Mouse (Mus musculus): ENCODE measurements around the gene Fyn. TPM values are rescaled to one million over a fixed set of nuclear protein-coding genes. Genes with fewer than 3 reads are reported as not detected.

The Fyn gene
- polyA plus RNA-seq, 1 experiment, result 21.0 TPM

- TF ChIP-seq GATA1 (IDR thresholded peaks at IDR 0.05; ENCODE audit: low read length), result no peak
Observed at GRCm38 (mm10) chr10:39487740-39488415, 119.2 kb downstream of the Fyn start.

- no peak for TF ChIP-seq GATA1 (IDR thresholded peaks at IDR 0.05; ENCODE audit: low read length)
Observed at GRCm38 (mm10) chr10:39488542-39488941, 119.9 kb downstream of the Fyn start.

- TF ChIP-seq GATA1 (IDR thresholded peaks at IDR 0.05; ENCODE audit: low read length), result no peak
Observed at GRCm38 (mm10) chr10:39488956-39489355, 120.3 kb downstream of the Fyn start.

GRCm38 (mm10) chr10:39490349-39491121 lies 121.9 kb downstream of the Fyn start:
- TF ChIP-seq GATA1 (IDR thresholded peaks at IDR 0.05; ENCODE audit: low read length), result no peak

GRCm38 (mm10) chr10:39492146-39492545 lies 123.5 kb downstream of the Fyn start:
- no peak for TF ChIP-seq GATA1 (IDR thresholded peaks at IDR 0.05; ENCODE audit: low read length)

GRCm38 (mm10) chr10:39493007-39493406 lies 124.4 kb downstream of the Fyn start:
- TF ChIP-seq GATA1 (IDR thresholded peaks at IDR 0.05; ENCODE audit: low read length), result no peak

GRCm38 (mm10) chr10:39498641-39499040 lies 130.0 kb downstream of the Fyn start:
- TF ChIP-seq GATA1 (IDR thresholded peaks at IDR 0.05; ENCODE audit: low read length), result no peak

GRCm38 (mm10) chr10:39501571-39501970 lies 132.9 kb downstream of the Fyn start:
- TF ChIP-seq GATA1 (IDR thresholded peaks at IDR 0.05; ENCODE audit: low read length), result no peak

GRCm38 (mm10) chr10:39501977-39502706 lies 133.5 kb downstream of the Fyn start:
- no peak for TF ChIP-seq GATA1 (IDR thresholded peaks at IDR 0.05; ENCODE audit: low read length)

GRCm38 (mm10) chr10:39503331-39503730 lies 134.7 kb downstream of the Fyn start:
- no peak for TF ChIP-seq GATA1 (IDR thresholded peaks at IDR 0.05; ENCODE audit: low read length)

- TF ChIP-seq GATA1 (IDR thresholded peaks at IDR 0.05; ENCODE audit: low read length), result no peak
Observed at GRCm38 (mm10) chr10:39505007-39505406, 136.4 kb downstream of the Fyn start.

- TF ChIP-seq GATA1 (IDR thresholded peaks at IDR 0.05; ENCODE audit: low read length), result no peak
Observed at GRCm38 (mm10) chr10:39505621-39506020, 137.0 kb downstream of the Fyn start.

GRCm38 (mm10) chr10:39506353-39506752 lies 137.7 kb downstream of the Fyn start:
- TF ChIP-seq GATA1 (IDR thresholded peaks at IDR 0.05; ENCODE audit: low read length), result no peak

GRCm38 (mm10) chr10:39506831-39507230 lies 138.2 kb downstream of the Fyn start:
- TF ChIP-seq GATA1 (IDR thresholded peaks at IDR 0.05; ENCODE audit: low read length), result no peak

- TF ChIP-seq GATA1 (IDR thresholded peaks at IDR 0.05; ENCODE audit: low read length), result no peak
Observed at GRCm38 (mm10) chr10:39508801-39509200, 140.1 kb downstream of the Fyn start.

GRCm38 (mm10) chr10:39509937-39510336 lies 141.3 kb downstream of the Fyn start:
- TF ChIP-seq GATA1 (IDR thresholded peaks at IDR 0.05; ENCODE audit: low read length), result no peak
